Mouse (Mus musculus) forebrain, embryonic 16.5 days (tissue): ENCODE data around the gene Esam. TPM values are rescaled to one million over a fixed set of nuclear protein-coding genes. Genes with fewer than 3 reads are reported as not detected.

Experiments
- ATAC-seq: fragments of 200-750 bp; cut with Nextera tagmentation; 2 replicates; pipeline ENCODE4 v1.8.0; 2017; ENCODE audit warnings: mild to moderate bottlenecking, moderate library complexity
- H3K27ac ChIP-seq: fragments of 300-500 bp; sonication (generic); 2 replicates; pipeline ENCODE4 v1.5.1; 2014; ENCODE audit warnings: low read length, control low read depth
- H3K27me3 ChIP-seq: fragments of 300-500 bp; sonication (generic); replicated peaks from 2 replicates; pipeline ENCODE4 v1.6.1; 2014; ENCODE audit warnings: low read length; ENCODE audit not compliant: control insufficient read depth, insufficient read depth
- H3K36me3 ChIP-seq: fragments of 300-500 bp; sonication (generic); 2 replicates; pipeline ENCODE4 v1.6.1; 2014; ENCODE audit not compliant: control insufficient read depth, insufficient read depth
- H3K4me1 ChIP-seq: fragments of 300-500 bp; sonication (generic); replicated peaks from 2 replicates; pipeline ENCODE4 v1.6.1; 2014; ENCODE audit warnings: low read length; ENCODE audit not compliant: control insufficient read depth, insufficient read depth
- H3K4me2 ChIP-seq: fragments of 300-500 bp; sonication (generic); 2 replicates; pipeline ENCODE4 v1.6.1; 2014; ENCODE audit warnings: mild to moderate bottlenecking, low read length, control low read depth
- H3K4me3 ChIP-seq: fragments of 300-500 bp; sonication (generic); replicated peaks from 2 replicates; pipeline ENCODE4 v1.5.1; 2014; ENCODE audit warnings: mild to moderate bottlenecking, low read length, control low read depth
- H3K9ac ChIP-seq: fragments of 300-500 bp; sonication (generic); replicated peaks from 2 replicates; pipeline ENCODE4 v1.6.1; 2014; ENCODE audit warnings: low read depth, low read length, control low read depth
- H3K9me3 ChIP-seq: fragments of 300-500 bp; sonication (generic); 2 replicates; pipeline ENCODE4 v1.6.1; 2016; ENCODE audit warnings: low read length; ENCODE audit not compliant: control insufficient read depth
- WGBS: fragments of 180-500 bp; shearing (Covaris S2); extraction: QIAGEN DNeasy Blood & Tissue Kit; methylation state at CpG from one replicate; pipeline ENCODE4 v1.1.7; 2014; 5-methylcytosine and 5-hydroxymethylcytosine counted together
- polyA plus RNA-seq: library from polyadenylated mRNA; unstranded; fragments of >200 nt; fragmentation: Nextera tagmentation; extraction: Ambion mirVana; gene quantifications from 2 replicates; pipeline ENCODE4 v1.2.1, GENCODE M21; 2015

The Esam gene
- 42.4 and 44.6 TPM in 2 replicates for polyA plus RNA-seq

DNA sequence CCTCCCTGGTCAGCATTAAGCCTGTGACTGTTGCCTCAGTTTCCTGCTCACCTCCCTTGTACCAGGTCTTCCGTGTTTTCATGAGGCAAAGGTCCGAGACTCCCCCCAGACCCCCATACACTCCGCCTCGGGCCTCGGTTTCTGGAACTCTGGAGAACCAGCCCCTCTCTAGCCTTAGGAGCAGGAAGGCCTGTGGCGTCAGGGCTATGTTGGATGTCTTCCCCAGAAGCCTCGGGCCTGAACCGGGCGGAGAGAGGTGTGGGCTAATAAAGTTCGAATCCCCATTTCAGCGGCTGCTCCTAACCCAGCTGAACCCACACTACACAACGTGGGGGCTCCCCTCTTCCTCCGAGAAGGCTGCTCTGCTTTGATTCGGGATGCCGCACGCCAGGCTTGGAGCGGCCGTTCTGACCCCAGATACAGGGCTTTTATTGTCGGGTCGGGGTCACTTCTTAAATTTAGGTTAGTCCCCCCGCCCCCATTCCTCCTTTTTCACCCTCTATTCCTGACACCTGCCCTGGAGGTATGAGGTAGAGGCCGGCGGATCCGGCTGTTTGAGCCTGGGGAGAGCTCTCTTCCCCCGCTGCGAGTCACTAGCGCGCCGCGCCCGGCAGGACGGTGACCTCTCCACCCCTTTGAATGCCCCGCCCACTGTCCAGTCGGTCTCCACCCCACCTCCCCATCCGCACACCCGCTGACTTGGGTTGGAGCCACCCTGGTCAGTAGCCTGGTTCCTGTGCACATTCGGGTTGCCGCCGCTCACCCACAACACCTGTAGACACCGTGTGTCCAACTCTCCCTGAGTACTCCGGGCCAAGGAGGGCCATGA lies at the start of gene Esam:
Gene Esam, plus strand, starts transcription at position 683 of the 829 bp plus-strand sequence.
- ATAC-seq: no peak
- Histone ChIP-seq H3K4me1 (peaks cover 17% of the 10 kb centered on the region), H3K9ac (no peak within 1 kb of the TSS), H3K27me3 (peaks cover 46% of the 10 kb centered on the region), H3K36me3 (peaks cover 2% of the 10 kb centered on the region; the same call in 1 of the 2 replicates), H3K27ac (no peak within 1 kb of the TSS), H3K4me2 (peak within 1 kb of the TSS; percentile 1; the same call in 1 of the 2 replicates), H3K4me3 (no peak within 1 kb of the TSS), H3K9me3 (no peaks in the 10 kb centered on the region)
- 11% methylated on average over 41 of the region's 41 CpGs for WGBS

DNA sequence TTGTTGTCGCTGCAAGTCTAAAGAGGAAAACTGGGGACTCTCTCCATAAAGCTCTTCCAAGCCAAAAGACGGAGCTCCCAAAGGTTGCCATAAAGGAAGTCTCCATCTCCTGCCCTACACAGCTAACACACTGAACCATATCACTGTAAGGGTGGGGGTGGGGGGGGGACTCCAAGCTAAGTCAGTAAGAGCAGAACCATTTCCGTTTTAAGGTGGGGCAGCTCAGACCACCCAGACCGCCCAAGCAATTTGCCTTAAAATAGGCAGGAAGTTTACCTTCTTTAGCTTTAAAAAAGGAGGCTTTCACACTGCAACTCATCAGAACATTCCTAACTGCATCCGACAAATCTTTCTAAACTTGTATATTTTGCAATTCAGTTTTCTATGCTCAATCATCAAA lies 42.7 kb upstream of the Esam start:
- H3K36me3 ChIP-seq: no peaks in the 10 kb centered on the region
- no peaks in the 10 kb centered on the region for H3K27me3 ChIP-seq
- H3K9ac ChIP-seq: no peak overlapping the region
- no peak overlapping the region for H3K4me2 ChIP-seq
- no peak overlapping the region for H3K4me3 ChIP-seq
- no peak overlapping the region for H3K27ac ChIP-seq
- H3K4me1 ChIP-seq: peaks cover 10% of the 10 kb centered on the region
- ATAC-seq: no peak
- WGBS: 71% methylated on average over 5 of the region's 5 CpGs
- no peaks in the 10 kb centered on the region for H3K9me3 ChIP-seq

DNA sequence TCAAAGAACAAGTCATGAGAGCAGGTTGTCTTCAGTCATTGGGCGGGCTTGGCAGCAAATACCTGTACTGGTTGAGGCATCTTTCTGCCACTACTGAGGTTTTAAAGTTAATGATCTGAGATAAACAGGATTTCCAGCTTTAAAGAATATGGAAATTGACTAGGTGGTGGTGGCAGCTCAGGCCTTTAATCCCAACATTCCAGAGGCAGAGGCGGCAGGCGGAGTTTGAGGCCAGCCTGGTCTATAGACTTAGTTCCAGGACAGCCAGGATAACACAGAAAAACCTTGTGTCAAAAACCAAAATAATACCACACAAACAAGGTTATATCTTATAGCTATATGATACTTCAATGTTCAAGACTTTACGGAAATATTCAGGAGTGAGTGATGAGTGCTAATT lies 39.8 kb upstream of the Esam start:
- H3K4me1 ChIP-seq: peaks cover 17% of the 10 kb centered on the region
- H3K27me3 ChIP-seq: no peaks in the 10 kb centered on the region
- peak overlapping the region; percentile 87 for H3K4me2 ChIP-seq
- ATAC-seq: no peak
- peak overlapping the region; percentile 75 for H3K9ac ChIP-seq
- H3K36me3 ChIP-seq: no peaks in the 10 kb centered on the region
- H3K27ac ChIP-seq: peak overlapping the region; percentile 95
- H3K9me3 ChIP-seq: no peaks in the 10 kb centered on the region
- H3K4me3 ChIP-seq: peak overlapping the region; percentile 91
- 40% methylated on average over 4 of the region's 4 CpGs for WGBS

DNA sequence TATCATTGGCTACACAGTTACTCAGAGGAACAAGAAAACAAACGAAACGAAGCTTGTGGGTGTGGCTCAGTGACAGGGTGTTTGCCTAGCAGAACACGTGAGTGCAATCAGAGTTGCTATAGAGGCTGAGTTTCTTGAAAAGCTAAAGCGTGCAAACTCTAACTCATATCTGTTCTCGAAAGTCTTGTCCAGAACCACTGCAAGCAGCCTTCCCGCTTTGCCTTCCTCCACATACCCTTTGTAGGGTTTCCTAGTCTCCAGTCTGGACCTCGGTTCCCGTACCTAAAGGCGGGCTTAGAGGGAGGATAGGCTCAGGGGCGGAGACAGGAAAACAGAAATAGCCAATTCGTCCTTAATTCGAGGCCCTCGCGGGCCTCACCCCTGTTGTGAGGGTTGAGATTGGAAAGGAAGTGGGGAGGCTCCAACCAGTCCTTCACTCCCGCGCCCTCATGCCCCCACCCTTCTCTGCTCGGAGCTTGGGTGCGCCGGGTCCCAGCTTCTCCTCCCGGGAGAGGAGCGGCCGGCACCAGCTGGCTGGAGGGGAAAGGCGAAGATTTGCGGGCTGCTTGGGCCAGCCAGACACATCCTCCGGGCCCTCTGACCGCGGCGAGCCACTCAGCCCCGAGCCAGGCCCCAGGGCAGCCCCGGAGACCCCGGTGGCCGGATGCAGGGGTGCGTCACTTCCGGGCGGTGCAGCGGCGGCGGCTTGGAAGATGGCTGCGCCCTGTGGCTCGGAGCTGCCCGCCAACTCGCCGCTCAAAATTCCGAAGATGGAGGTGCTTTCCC lies 39.1 kb upstream of the Esam start, which contains the start of gene Msantd2:
Gene Msantd2, plus strand, starts transcription at position 709 of the 786 bp plus-strand sequence.
- H3K36me3 ChIP-seq: no peaks in the 10 kb centered on the region
- peak within 1 kb of the TSS; percentile 91 for H3K4me3 ChIP-seq
- H3K4me2 ChIP-seq: peak within 1 kb of the TSS; percentile 87
- no peaks in the 10 kb centered on the region for H3K9me3 ChIP-seq
- H3K27ac ChIP-seq: peak within 1 kb of the TSS; percentile 95
- under 1% methylated on average over 44 of the region's 44 CpGs for WGBS
- peaks cover 17% of the 10 kb centered on the region for H3K4me1 ChIP-seq
- H3K27me3 ChIP-seq: no peaks in the 10 kb centered on the region
- peak; percentile 96 for ATAC-seq
- H3K9ac ChIP-seq: peak within 1 kb of the TSS; percentile 75

- H3K27ac ChIP-seq: peak overlapping the region; percentile 95
- H3K9ac ChIP-seq: peak overlapping the region; percentile 75
- H3K4me1 ChIP-seq: peaks cover 17% of the 10 kb centered on the region
- no peaks in the 10 kb centered on the region for H3K9me3 ChIP-seq
- no peaks in the 10 kb centered on the region for H3K36me3 ChIP-seq
- ATAC-seq: peak; percentile 73
- peak overlapping the region; percentile 60 for H3K4me2 ChIP-seq
- H3K27me3 ChIP-seq: no peaks in the 10 kb centered on the region
- peak overlapping the region; percentile 91 for H3K4me3 ChIP-seq
- under 1% methylated on average over 53 of the region's 75 CpGs for whole genome bisulfite sequencing
Observed at GRCm38 (mm10) chr9:37489446-37490120, 38.3 kb upstream of the Esam start.

- Histone ChIP-seq H3K4me2 (no peak overlapping the region), H3K27ac (no peak overlapping the region), H3K9ac (no peak overlapping the region), H3K4me3 (no peak overlapping the region), H3K36me3 (no peaks in the 10 kb centered on the region), H3K27me3 (no peaks in the 10 kb centered on the region), H3K9me3 (no peaks in the 10 kb centered on the region), H3K4me1 (peaks cover 2% of the 10 kb centered on the region)
- no peak for ATAC-seq
- 64% methylated on average over 3 of the region's 3 CpGs for WGBS
Observed at GRCm38 (mm10) chr9:37495761-37496160, 32.1 kb upstream of the Esam start.

DNA sequence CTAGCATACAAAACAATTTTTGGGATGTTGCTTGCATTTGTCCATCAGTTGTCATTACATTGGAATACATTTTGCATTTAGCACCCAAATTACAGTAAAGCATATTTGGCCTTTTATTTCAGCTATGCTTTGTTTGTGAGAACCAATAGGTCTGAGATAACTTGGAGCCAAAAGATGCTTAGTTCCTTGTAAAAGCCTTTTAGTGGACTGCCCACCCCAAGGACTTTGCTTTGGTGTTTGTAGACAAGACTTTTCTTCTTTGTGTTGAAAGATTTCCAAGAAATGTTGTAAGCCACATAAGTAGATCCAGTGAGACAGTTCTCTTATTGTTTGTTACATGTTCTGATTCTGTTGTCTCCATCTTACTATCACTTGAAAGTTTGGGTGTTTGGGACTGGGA lies 31.6 kb upstream of the Esam start:
- H3K9me3 ChIP-seq: no peaks in the 10 kb centered on the region

DNA sequence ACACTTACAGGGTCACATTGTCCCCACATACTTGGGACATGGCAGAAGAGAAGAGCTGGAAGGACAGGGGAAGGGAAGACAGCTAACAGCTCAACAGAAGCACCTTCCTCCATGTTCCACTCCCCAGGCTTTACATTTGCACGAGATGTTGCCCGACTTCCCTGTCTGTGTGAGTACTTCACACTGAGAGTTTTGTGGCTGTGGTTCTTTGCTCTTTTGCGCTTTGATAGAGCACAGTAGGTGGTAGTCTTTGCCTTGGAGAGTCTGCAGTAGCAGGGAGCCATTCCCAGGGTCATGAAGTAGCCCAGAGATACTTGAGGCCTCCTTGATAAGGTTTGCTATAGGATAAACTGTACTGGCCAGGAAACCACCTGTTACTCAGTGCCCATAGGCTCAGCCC lies 27.7 kb upstream of the Esam start:
- Histone ChIP-seq H3K36me3 (no peaks in the 10 kb centered on the region), H3K4me2 (no peak overlapping the region), H3K9me3 (no peaks in the 10 kb centered on the region), H3K4me1 (no peaks in the 10 kb centered on the region), H3K9ac (no peak overlapping the region), H3K4me3 (no peak overlapping the region), H3K27ac (no peak overlapping the region), H3K27me3 (no peaks in the 10 kb centered on the region)
- 79% methylated on average over 3 of the region's 3 CpGs for WGBS
- no peak for ATAC-seq

More for the DNA sequence above, 31.6 kb upstream of the Esam start:
- no peaks in the 10 kb centered on the region for H3K27me3 ChIP-seq
- H3K4me3 ChIP-seq: no peak overlapping the region
- H3K4me1 ChIP-seq: no peaks in the 10 kb centered on the region
- no peak for ATAC-seq
- no peak overlapping the region for H3K9ac ChIP-seq
- no peak overlapping the region for H3K4me2 ChIP-seq
- no peaks in the 10 kb centered on the region for H3K36me3 ChIP-seq
- H3K27ac ChIP-seq: no peak overlapping the region

GRCm38 (mm10) chr9:37501170-37501569 lies 26.7 kb upstream of the Esam start:
- no peak overlapping the region for H3K27ac ChIP-seq
- no peaks in the 10 kb centered on the region for H3K9me3 ChIP-seq
- no peak for ATAC-seq
- H3K9ac ChIP-seq: no peak overlapping the region
- H3K36me3 ChIP-seq: no peaks in the 10 kb centered on the region
- no peaks in the 10 kb centered on the region for H3K4me1 ChIP-seq
- 88% methylated on average over 1 of the region's 1 CpGs for WGBS
- no peak overlapping the region for H3K4me2 ChIP-seq
- no peak overlapping the region for H3K4me3 ChIP-seq
- no peaks in the 10 kb centered on the region for H3K27me3 ChIP-seq
